Mouse (Mus musculus): ENCODE measurements at regions not wholly inside any gene's neighbourhood (a gene's known extent, or its start where the extent isn't known, plus 50 kb on each side); places are given as distances from the start of the nearest gene placed in this dataset.

DNA sequence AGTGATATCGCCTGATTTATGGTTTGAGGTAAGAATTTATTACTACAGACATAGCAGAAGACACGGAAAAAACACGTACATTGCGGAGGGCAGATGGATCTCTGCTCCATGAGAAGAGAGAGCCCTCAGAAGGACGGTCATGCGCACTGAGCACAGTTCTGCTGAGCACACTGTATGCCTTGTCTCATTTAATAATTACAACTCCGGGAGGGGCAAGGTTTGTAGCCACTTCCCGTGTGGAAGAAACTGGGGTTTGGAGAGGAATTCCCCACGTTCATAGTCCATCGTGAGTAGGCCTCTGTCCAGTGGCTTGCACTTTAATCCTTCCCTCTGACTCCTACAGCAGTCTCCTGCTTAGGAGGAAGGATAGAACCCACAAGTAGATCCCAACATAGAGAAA, 322.9 kb upstream of the Noct start:
- TF ChIP-seq CTCF (IDR thresholded peaks at IDR 0.05; ENCODE audit: low read depth, low read length) (no peak), POLR2A (IDR thresholded peaks at IDR 0.05; ENCODE audit: borderline replicate concordance, low read depth, low read length) (no peak)

Measured in bone marrow macrophage, adult 2 months (primary cell).